Mouse (Mus musculus): ENCODE results near the gene AL731706.2. TPM values are rescaled to one million over a fixed set of nuclear protein-coding genes. Genes with fewer than 3 reads are reported as not detected.
"Not testable (repeated sequence)": the region's sequence is repeated elsewhere in the genome, so short reads cannot be mapped to it uniquely, and the experiment has no call there.

The AL731706.2 gene
- total and polyA plus RNA-seq, 3 experiments: 23.8 to 24.4 TPM; not detected in 1

DNA sequence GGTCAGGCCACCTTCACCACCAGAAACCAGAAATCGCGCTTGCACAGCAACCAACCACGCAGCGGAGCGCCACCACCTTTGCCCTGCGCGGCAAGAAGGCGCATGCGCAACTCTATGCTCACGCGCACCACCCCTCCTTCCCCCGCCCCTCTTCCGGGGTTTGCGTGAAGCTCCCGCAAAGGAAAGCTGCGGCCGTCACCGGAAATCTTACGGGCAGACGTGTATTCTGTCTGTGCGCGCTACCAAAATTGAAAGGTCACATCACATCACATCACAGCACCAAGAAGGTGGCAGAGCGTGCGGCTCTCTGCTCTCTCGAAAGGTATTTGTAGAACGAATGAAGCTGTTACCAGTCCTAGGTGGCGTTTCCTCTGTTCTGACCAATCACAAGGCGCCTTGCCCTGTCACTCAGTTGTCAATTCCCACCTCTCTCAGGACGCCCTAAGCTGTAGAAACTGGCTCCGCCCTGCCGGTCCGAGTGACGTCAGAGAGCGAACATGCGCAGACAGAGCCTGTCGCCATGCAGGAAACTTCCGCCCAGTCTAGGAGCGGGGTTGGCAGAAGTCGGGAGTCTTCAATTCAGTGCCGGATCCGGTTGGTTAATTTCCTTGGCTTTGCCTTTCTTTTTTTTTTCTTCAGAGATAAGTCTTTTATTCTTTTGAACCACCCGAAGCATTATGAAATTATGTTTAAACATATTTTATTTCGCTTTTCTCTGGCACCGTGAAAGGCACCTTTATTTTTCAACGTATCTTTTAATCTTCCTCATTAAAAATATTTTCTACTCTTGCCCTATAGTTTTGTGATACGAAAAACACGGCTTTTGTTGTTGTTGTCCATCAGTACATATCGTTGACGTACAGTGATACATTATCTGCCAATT is 5.8 kb upstream of the AL731706.2 start, which contains the start of the genes Slx4ip, AL731706.1 and Mkks:
Gene Slx4ip (plus strand): TSS at position 151 of the 883 bp plus-strand sequence.
Gene AL731706.1 (minus strand): TSS at position 322 of the 883 bp plus-strand sequence.
Gene Mkks (minus strand): TSS at position 322 of the 883 bp plus-strand sequence.
- intact Hi-C loops (cut with DNase I): loop anchor here (2.0 to 5.0 kb wide), 2 partner anchors 226 to 407 kb away; partner anchors contain the start of gene Jag1
- Histone ChIP-seq H3K79me2 (replicated peaks; ENCODE audit: control insufficient read depth, insufficient read depth, low read length) (no peaks in the 10 kb centered on the region), H3K27ac (peak within 1 kb of the TSS; percentile 98), H3K9ac (ENCODE audit: low read depth, low read length) (peak within 1 kb of the TSS; percentile 91), H3K27me3 (ENCODE audit: control insufficient read depth, insufficient read depth, low read length) (no peaks in the 10 kb centered on the region), H3K36me3 (ENCODE audit: control insufficient read depth, insufficient read depth, low read length) (peaks cover 14% of the 10 kb centered on the region), H3K4me1 (ENCODE audit: control insufficient read depth, insufficient read depth, low read length) (peaks cover 3% of the 10 kb centered on the region), H3K4me3 (peak within 1 kb of the TSS; percentile 62)
- WGBS: under 1% methylated on average over 49 of the region's 49 CpGs
- peak; percentile 99 for DNase-seq
- TF ChIP-seq EP300 (IDR thresholded peaks at IDR 0.05; ENCODE audit: insufficient read depth, low read depth, low read length) (peak; percentile 6; the same call in 1 of the 2 replicates), POLR2A (IDR thresholded peaks at IDR 0.05; ENCODE audit: insufficient read depth, low read depth, low read length) (peak; percentile 92), CTCF (IDR thresholded peaks at IDR 0.05) (peak; percentile 11; the same call in 1 of the 2 replicates)

DNA sequence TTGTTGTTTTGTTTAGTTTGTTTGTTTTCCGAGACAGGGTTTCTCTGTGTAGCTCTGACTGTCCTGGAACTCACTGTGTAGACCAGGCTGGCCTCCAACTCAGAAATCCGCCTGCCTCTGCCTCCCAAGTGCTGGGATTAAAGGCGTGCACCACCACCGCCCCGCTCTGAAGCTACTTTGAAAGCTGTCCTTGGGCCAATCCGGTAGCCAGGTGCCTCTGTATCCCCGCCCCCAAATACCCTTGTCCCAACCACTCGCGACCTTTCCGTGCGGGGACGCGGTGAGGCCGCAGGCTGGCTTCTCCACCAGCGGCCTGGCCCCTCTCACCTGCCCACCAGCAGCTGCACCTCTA is 5.2 kb upstream of the AL731706.2 start:
- intact Hi-C loops (cut with DNase I): loop anchor here (2.0 to 5.0 kb wide), 2 partner anchors 227 to 406 kb away; partner anchors contain the start of gene Jag1
- DNase-seq; H3K27me3 ChIP-seq (ENCODE audit: control insufficient read depth, insufficient read depth, low read length); H3K79me2 ChIP-seq (replicated peaks; ENCODE audit: control insufficient read depth, insufficient read depth, low read length); H3K4me1 ChIP-seq (ENCODE audit: control insufficient read depth, insufficient read depth, low read length): not testable (repeated sequence)
- Histone ChIP-seq H3K27ac (peak overlapping the region; percentile 98), H3K9ac (ENCODE audit: low read depth, low read length) (peak overlapping the region; percentile 80), H3K4me3 (peak overlapping the region; percentile 62), H3K36me3 (ENCODE audit: control insufficient read depth, insufficient read depth, low read length) (peaks cover 15% of the 10 kb centered on the region)
- 5% methylated on average over 15 of the region's 15 CpGs for WGBS

DNA sequence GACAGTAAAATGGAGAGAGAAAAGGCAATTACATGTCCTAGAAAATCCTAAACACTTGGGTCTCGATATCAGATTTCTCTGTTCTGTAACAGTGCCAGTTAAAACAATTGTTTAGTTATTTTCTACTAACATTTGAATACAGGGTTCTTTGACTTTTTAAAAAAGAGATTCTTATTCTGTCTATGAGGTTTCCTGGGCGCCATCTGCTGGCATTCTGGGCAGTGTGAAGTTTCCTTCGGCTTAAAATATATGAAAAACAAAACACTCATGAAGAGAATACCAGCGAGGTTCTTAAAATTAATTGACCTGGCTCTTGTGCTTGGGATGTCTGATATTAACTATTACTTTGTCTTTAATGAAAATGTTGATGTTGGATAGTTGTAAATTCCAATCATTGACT is 1.4 kb upstream of the AL731706.2 start:
- H3K4me1 ChIP-seq (ENCODE audit: control insufficient read depth, insufficient read depth, low read length): peaks cover 3% of the 10 kb centered on the region
- no peak overlapping the region for H3K27ac ChIP-seq
- H3K27me3 ChIP-seq (ENCODE audit: control insufficient read depth, insufficient read depth, low read length): no peaks in the 10 kb centered on the region
- TF ChIP-seq CTCF (IDR thresholded peaks at IDR 0.05): peak; percentile 73
- TF ChIP-seq POLR2A (IDR thresholded peaks at IDR 0.05; ENCODE audit: insufficient read depth, low read depth, low read length): no peak
- TF ChIP-seq EP300 (IDR thresholded peaks at IDR 0.05; ENCODE audit: insufficient read depth, low read depth, low read length): no peak
- no peaks in the 10 kb centered on the region for H3K79me2 ChIP-seq (replicated peaks; ENCODE audit: control insufficient read depth, insufficient read depth, low read length)
- peaks cover 22% of the 10 kb centered on the region for H3K36me3 ChIP-seq (ENCODE audit: control insufficient read depth, insufficient read depth, low read length)
- 39% methylated on average over 4 of the region's 4 CpGs for WGBS
- intact Hi-C loops (cut with DNase I): no loop called here
- peak; percentile 11 to 44 for DNase-seq
- H3K9ac ChIP-seq (ENCODE audit: low read depth, low read length): no peak overlapping the region
- H3K4me3 ChIP-seq: no peak overlapping the region

DNA sequence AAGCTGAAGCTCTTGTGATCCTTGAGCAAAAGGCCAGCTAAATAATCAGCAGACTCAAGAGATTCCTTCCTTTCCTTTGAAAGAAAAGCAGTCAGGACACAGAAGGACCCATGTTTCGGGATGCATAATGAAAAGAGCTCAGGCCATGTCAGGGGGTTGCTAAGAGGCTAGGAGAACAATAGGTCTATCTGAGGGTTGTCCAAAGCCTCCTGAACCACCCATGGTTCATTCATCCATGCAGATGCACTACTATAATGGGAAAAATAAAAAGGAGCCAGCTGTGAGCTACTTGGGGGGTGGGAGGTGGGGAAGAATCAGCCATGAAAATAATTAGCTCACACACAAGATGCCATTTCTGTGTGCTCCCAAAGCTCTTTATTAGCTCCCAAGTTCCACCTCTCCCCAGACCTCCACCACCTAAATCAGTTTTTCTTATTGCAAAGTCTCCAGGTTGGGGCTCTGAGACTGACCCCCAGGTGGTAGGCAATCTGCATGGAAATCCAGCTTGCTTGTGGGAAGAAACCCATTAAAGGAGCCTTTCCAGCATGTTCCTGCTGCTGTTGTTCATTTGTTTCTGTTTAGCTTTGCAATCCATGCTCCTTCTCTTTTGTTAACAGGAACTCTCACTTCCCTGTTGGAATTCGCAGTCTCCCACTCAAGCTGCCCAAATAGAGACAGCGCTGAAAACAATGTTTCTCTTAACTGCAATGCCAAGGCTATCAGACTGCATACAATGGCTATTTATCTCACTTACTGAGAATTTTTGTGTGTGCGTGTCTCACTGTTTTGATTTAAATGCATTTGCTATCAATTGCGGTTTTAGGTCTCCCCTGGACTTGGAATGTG is 30.7 kb downstream of the AL731706.2 start:
- TF ChIP-seq CTCF (IDR thresholded peaks at IDR 0.05): no peak
- no peak for TF ChIP-seq EP300 (IDR thresholded peaks at IDR 0.05; ENCODE audit: insufficient read depth, low read depth, low read length)
- TF ChIP-seq POLR2A (IDR thresholded peaks at IDR 0.05; ENCODE audit: insufficient read depth, low read depth, low read length): no peak

DNA sequence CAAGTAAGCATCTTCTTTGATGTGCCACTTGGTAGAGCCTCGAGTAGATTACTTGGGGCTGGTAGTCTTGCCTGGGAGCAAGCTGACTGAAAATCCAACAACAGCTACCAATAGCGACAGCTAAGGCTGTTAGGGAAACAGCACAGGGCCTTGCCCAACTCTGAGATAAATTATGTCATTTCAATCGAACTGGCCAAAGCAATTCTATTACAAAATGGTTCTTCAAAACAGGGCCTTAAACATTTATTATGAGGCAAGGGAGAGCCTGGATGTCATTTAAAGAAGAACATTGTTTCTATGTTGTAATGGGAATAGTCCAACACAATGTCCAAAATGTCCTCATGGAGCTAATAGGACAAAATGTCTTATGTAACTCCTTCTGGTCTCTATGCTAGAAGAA is 35.1 kb downstream of the AL731706.2 start:
- H3K27me3 ChIP-seq (ENCODE audit: control insufficient read depth, insufficient read depth, low read length): no peaks in the 10 kb centered on the region
- no peak overlapping the region for H3K9ac ChIP-seq (ENCODE audit: low read depth, low read length)
- intact Hi-C loops (cut with DNase I): no loop called here
- no peaks in the 10 kb centered on the region for H3K36me3 ChIP-seq (ENCODE audit: control insufficient read depth, insufficient read depth, low read length)
- H3K4me3 ChIP-seq: no peak overlapping the region
- DNase-seq: no peak
- no peaks in the 10 kb centered on the region for H3K4me1 ChIP-seq (ENCODE audit: control insufficient read depth, insufficient read depth, low read length)
- no peaks in the 10 kb centered on the region for H3K79me2 ChIP-seq (replicated peaks; ENCODE audit: control insufficient read depth, insufficient read depth, low read length)
- TF ChIP-seq POLR2A (IDR thresholded peaks at IDR 0.05; ENCODE audit: insufficient read depth, low read depth, low read length) (no peak), CTCF (IDR thresholded peaks at IDR 0.05) (no peak), EP300 (IDR thresholded peaks at IDR 0.05; ENCODE audit: insufficient read depth, low read depth, low read length) (no peak)
- 50% methylated on average over 3 of the region's 3 CpGs for WGBS
- no peak overlapping the region for H3K27ac ChIP-seq

More for the DNA sequence above, 30.7 kb downstream of the AL731706.2 start:
- no peaks in the 10 kb centered on the region for H3K4me1 ChIP-seq (ENCODE audit: control insufficient read depth, insufficient read depth, low read length)
- H3K36me3 ChIP-seq (ENCODE audit: control insufficient read depth, insufficient read depth, low read length): no peaks in the 10 kb centered on the region
- H3K4me3 ChIP-seq: no peak overlapping the region
- H3K27me3 ChIP-seq (ENCODE audit: control insufficient read depth, insufficient read depth, low read length): no peaks in the 10 kb centered on the region
- no peak for DNase-seq
- no peak overlapping the region for H3K27ac ChIP-seq
- no peaks in the 10 kb centered on the region for H3K79me2 ChIP-seq (replicated peaks; ENCODE audit: control insufficient read depth, insufficient read depth, low read length)
- 52% methylated on average over 5 of the region's 5 CpGs for WGBS
- intact Hi-C loops (cut with DNase I): no loop called here
- no peak overlapping the region for H3K9ac ChIP-seq (ENCODE audit: low read depth, low read length)

All from heart, adult 2 months (tissue).